11 mouse cellular contexts compared by ENCODE assay signal in genomic region chr6:51059923-51060847, GRCm38 (mm10).
DNase-seq lines count a peak whose midpoint lies in the region.
"Had no signal": no experiment of that assay in that cellular context is flagged by ENCODE, and none has a peak within 500 bp of the region (broad histone marks: within the 10 kb centered on the region; RNA-seq: fewer than 3 reads in every experiment).

No protein-coding gene starts in this region.

- 48% methylated on average over 7 of the region's 7 CpGs for WGBS in large intestine, adult 2 months

- peak; percentile 75 to 87 for DNase-seq in cerebellum, postnatal 10 days
- DNase-seq in cerebellum, adult 11-12 months, result no peak
- peak; percentile 23 for DNase-seq in retina, embryonic 14.5 days (ENCODE audit: low spot score)
- DNase-seq in retina, postnatal 1 day, result no peak
- DNase-seq in large intestine, adult 2 months (ENCODE audit: low read depth, low spot score), result peak; percentile 32
- no peak for DNase-seq in spleen, adult 18-20 months
- no peak for DNase-seq in thymus, postnatal 36 days
- DNase-seq in kidney, postnatal 10 days, result no peak
- DNase-seq: cerebellum, adult 9-11 months; heart, adult 18-20 months; kidney, adult 8-10 months had no signal

Comparison
In these comparisons a context has a peak if more than half of its experiments do, and no peak if none do; other contexts are left out.
1. DNase-seq: peak in cerebellum, postnatal 10 days (2 of 2), retina, embryonic 14.5 days (single experiment) and large intestine, adult 2 months (single experiment); none in cerebellum, adult 11-12 months (single experiment), retina, postnatal 1 day (single experiment), spleen, adult 18-20 months (0 of 2), thymus, postnatal 36 days (0 of 2) and kidney, postnatal 10 days (single experiment).